Mouse (Mus musculus) erythroblast, embryonic 14.5 days (primary cell): ENCODE measurements around the gene Smg9.

Source experiments
- GATA1 ChIP-seq: IDR thresholded peaks from 2 replicates; pipeline ENCODE4 v1.6.1; 2012; ENCODE audit warnings: low read length, inconsistent platforms, mixed read lengths
- TAL1 ChIP-seq: IDR thresholded peaks from 3 replicates; pipeline ENCODE4 v1.6.1; 2012; ENCODE audit warnings: low read length, inconsistent platforms, mixed read lengths

DNA sequence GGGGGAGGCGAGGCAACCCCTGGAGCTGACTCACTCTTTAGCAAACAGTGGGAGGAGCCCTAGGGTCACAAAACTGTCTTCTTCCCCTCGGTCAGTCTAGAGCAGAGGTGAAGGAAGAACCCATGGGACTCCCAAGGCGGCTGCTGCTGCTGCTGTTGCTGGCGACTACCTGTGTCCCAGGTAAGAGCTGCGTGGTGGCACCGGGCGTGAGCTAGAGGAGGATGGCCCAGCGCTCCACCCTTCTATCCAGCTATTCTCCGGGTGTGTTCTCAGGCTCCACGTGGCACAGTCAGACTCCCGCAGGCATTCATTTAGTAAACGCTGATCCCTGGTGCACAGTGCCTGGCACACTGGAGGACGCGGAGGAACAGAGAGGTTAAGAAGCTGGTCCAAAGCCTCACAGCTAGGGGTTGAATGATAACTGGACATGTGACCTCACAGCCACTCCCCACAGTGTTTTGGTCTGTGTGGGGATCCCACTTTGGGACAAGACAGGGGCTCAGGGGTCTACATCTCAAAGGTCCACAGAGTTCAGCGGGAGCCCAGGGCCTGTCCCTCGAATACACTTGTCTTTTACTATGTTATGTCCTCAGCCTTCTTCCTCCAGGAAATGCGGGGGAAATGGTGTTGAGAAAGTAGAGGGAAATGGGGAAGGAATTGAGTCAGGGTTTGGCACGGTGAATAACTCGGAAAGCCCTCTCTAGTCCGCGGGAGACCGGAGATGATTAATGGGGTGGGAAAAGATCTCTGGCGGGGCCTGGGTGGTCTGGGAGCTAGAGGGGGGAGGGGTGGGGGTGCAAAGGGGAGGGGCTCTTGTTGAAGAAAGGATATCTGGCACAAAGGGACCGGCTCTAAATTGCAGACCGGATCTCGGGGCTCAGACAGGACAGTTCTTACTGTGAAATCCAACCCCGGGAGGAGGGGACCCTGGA, 63.2 kb downstream of the Smg9 start, which contains the start of gene Plaur:
- no peak for TF ChIP-seq GATA1
- TF ChIP-seq TAL1 = no peak
